Mouse (Mus musculus) testis, postnatal 10 days (tissue): Measurements from ENCODE around the gene Ces1g.

Experiments
- DNase-seq: peaks from one replicate; pipeline ENCODE4 v3.0.0; 2021; ENCODE audit warnings: low spot score

Gene Ces1g

GRCm38 (mm10) chr8:93337207-93337606 is at the start of gene Ces1g:
Gene Ces1g, minus strand, starts transcription at chr8:93337308.
- no peak for DNase-seq

GRCm38 (mm10) chr8:93379625-93380024 is 42.5 kb upstream of the Ces1g start, which contains the start of gene Ces1h:
Gene Ces1h, minus strand, starts transcription at chr8:93379725.
- no peak for DNase-seq

- DNase-seq, result no peak
Observed at GRCm38 (mm10) chr8:93369481-93369880, 32.4 kb upstream of the Ces1g start.

GRCm38 (mm10) chr8:93360113-93360512 is 23.0 kb upstream of the Ces1g start:
- no peak for DNase-seq

GRCm38 (mm10) chr8:93339531-93339930 is 2.4 kb upstream of the Ces1g start:
- no peak for DNase-seq

- no peak for DNase-seq
Observed at GRCm38 (mm10) chr8:93332703-93333102, 4.4 kb downstream of the Ces1g start.

GRCm38 (mm10) chr8:93331151-93331550 is 6.0 kb downstream of the Ces1g start:
- no peak for DNase-seq

GRCm38 (mm10) chr8:93325123-93325522 is 12.0 kb downstream of the Ces1g start:
- DNase-seq, result no peak

GRCm38 (mm10) chr8:93317031-93317430 is 20.1 kb downstream of the Ces1g start:
- DNase-seq, result no peak

GRCm38 (mm10) chr8:93315557-93315956 is 21.6 kb downstream of the Ces1g start:
- DNase-seq, result no peak

GRCm38 (mm10) chr8:93283896-93284295 is 53.2 kb downstream of the Ces1g start:
- no peak for DNase-seq

- no peak for DNase-seq
Observed at GRCm38 (mm10) chr8:93282349-93282748, 54.8 kb downstream of the Ces1g start.

GRCm38 (mm10) chr8:93279556-93279955 is 57.6 kb downstream of the Ces1g start, which contains the start of gene Ces1f:
Gene Ces1f, minus strand, starts transcription at chr8:93279747.
- no peak for DNase-seq

- no peak for DNase-seq
Observed at GRCm38 (mm10) chr8:93278176-93278805, 58.8 kb downstream of the Ces1g start.

- DNase-seq, result no peak
Observed at GRCm38 (mm10) chr8:93274609-93275008, 62.5 kb downstream of the Ces1g start.

- no peak for DNase-seq
Observed at GRCm38 (mm10) chr8:93273321-93273720, 63.8 kb downstream of the Ces1g start.

GRCm38 (mm10) chr8:93272686-93273085 is 64.4 kb downstream of the Ces1g start:
- no peak for DNase-seq

- no peak for DNase-seq
Observed at GRCm38 (mm10) chr8:93261436-93261835, 75.7 kb downstream of the Ces1g start.

- DNase-seq, result no peak
Observed at GRCm38 (mm10) chr8:93252400-93252925, 84.6 kb downstream of the Ces1g start.
